Mouse (Mus musculus): ENCODE measurements around the gene Cryba4.

The Cryba4 gene

GRCm38 (mm10) chr5:112252400-112252799 lies at the start of gene Cryba4:
Gene Cryba4, minus strand, starts transcription at chr5:112252518.
- no peak for DNase-seq (ENCODE audit: extremely low spot score, low read depth, low spot score)

DNA sequence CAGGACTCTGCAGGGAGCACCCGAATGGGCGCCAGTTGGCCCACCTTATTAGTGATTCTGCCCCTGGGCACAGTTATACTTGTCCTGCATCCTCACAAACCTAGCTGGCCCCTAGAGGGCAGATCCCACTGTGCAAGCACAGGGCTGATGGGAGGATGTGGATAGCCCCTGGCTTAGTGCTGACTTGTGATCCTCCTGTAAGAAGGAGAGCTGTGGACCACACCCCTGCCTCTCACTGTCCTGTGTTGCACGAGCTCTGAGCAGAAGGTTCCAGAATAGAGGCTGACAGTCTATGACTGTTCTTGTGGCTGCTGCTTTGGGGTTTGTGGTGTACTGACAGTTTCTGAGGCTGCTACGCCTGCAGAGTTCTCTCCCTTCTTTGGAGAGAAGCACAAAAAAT lies 49.4 kb upstream of the Cryba4 start:
- DNase-seq (ENCODE audit: extremely low spot score, low read depth, low spot score) = no peak

DNA sequence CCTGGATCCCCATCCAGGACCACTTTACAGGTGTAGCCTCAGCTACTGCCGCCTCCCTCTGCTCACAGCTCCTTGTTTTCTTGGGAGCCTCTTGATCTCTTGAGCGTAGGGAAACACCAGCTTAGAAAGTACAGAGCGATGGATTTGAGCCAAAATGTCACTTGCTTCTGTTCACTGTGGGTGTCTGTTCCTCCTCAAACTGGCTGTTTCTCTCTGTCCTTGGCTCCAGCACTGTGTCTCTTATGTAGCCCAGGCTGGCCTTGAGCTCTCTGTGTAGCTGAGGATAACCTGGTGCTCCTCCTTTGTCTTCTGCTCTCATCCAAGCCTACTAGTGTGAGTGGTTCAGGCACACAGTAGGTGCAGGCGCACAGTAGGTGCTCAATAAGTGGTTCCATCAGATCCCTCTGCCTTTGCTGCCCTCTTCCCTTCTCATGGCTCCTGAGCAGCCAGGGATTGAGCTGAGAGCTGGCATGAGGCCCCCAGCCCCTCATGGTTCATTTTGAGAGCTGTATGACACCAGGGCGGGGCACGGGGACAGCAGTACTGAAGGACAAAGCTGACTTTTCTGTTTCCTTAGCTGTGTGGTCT lies 48.5 kb upstream of the Cryba4 start:
- no peak for DNase-seq (ENCODE audit: extremely low spot score, low read depth, low spot score)

GRCm38 (mm10) chr5:112300112-112300511 lies 47.8 kb upstream of the Cryba4 start:
- no peak for DNase-seq (ENCODE audit: extremely low spot score, low read depth, low spot score)

- no peak for DNase-seq (ENCODE audit: extremely low spot score, low read depth, low spot score)
Observed at GRCm38 (mm10) chr5:112299399-112299798, 47.1 kb upstream of the Cryba4 start.

DNA sequence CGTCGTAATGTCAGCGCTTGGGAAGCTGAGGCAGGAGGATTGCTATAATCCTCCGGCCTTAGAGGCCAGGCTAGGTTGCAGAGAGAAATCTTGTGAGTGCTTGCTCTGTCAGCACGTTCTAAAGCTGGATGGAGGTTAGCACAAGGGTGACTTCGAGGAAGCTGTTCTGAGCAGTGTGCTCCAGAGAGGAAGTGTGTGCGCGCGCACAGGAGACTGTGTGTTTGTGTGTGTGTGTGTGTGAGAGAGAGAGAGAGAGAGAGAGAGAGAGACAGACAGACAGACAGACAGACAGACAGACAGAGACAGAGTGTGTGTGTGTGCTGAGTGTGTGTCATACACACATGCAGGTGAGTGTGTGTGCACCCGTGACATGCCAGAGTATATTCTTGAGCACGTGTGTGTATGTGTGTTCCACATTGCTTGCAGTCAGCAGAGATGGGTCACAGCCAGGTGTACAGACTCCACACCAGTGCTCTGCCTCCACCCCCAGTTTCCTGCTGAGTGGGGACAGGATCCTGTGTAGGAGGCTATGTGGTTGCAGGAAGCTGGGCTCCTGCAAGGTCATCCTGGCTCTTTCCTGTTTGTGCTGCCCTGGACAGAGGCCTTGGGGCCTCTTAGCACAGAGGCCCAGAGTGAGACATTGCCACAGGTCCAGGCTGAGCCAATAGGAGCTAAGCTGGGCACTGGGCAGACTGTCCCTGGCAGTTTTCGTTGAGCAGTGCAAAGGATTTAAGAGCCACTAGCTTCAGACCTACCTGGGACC lies 46.1 kb upstream of the Cryba4 start:
- no peak for DNase-seq (ENCODE audit: extremely low spot score, low read depth, low spot score)

GRCm38 (mm10) chr5:112297257-112297656 lies 44.9 kb upstream of the Cryba4 start:
- no peak for DNase-seq (ENCODE audit: extremely low spot score, low read depth, low spot score)

- DNase-seq (ENCODE audit: extremely low spot score, low read depth, low spot score) = no peak
Observed at GRCm38 (mm10) chr5:112296404-112297181, 44.3 kb upstream of the Cryba4 start.

- no peak for DNase-seq (ENCODE audit: extremely low spot score, low read depth, low spot score)
Observed at GRCm38 (mm10) chr5:112295564-112295963, 43.2 kb upstream of the Cryba4 start.

DNA sequence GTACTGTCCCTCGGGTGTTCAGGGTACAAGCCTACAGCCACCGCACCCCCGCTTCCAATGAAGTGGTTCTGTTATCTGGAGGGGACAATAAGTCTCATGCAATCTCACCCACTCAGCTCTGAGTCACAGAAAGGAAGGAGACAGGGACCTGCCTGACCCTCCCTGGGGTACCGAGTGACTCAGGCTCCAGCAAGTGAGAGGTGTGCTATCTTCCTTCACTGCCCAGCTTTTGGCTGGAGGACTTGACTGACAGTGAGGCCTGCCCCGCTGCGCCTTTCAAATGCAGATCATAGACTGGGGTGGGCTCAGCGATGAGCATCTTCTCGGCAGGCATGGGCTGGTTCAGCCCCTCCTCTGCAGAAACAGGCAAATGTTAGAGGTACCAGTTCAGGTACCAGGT lies 42.8 kb upstream of the Cryba4 start:
- no peak for DNase-seq (ENCODE audit: extremely low spot score, low read depth, low spot score)

DNA sequence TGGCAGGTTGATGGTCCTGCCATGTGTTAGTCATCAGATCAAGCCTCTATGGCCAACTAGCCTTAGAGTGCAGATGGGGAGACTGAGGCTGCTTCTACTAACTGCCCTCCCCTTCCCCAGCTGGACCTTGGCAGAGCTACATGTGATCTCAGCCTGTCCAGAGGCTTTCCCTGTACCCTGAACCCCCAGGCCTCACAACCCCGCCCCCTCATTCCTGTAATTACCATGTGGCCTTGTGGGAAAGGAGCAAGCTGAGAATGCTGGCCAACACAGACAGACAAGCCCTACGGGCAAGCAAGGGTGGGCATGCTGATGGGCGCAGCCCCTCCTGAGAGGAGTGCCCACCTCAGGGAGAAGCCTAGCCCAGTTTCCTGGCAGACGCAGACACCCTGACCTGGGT lies 42.4 kb upstream of the Cryba4 start:
- DNase-seq (ENCODE audit: extremely low spot score, low read depth, low spot score) = no peak

- no peak for DNase-seq (ENCODE audit: extremely low spot score, low read depth, low spot score)
Observed at GRCm38 (mm10) chr5:112293800-112294199, 41.5 kb upstream of the Cryba4 start.

DNA sequence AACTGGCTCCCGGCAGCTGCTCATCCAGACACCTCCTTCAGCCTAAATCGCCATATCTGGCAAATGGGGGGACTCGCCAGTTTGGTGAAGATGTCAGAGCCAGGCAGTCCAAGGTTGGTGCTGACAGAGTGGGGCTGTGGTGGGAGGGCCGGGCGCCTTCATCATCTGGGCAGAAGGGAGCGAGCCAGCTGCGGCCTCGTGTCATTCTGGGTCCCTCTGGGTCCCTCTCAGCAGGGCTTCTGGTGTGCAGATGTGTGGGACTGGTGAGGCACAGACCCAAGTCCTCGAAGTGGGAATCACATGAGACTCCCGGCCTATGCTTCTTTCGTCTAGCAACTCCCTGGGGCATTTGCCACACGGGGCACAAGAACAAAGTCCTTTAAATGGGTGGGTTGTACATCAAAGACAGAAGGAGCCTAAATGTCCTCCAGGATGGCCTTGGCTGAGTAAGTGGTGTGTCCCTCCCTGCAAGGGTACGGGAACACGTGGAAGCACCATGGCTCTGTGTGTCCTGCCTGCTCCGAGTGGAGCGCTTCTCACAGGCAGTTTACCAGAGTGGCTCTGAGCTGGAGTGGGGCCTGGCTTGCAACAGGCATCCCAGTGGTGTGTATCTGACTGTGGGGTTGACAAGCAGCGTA lies 40.1 kb upstream of the Cryba4 start:
- DNase-seq (ENCODE audit: extremely low spot score, low read depth, low spot score) = no peak

DNA sequence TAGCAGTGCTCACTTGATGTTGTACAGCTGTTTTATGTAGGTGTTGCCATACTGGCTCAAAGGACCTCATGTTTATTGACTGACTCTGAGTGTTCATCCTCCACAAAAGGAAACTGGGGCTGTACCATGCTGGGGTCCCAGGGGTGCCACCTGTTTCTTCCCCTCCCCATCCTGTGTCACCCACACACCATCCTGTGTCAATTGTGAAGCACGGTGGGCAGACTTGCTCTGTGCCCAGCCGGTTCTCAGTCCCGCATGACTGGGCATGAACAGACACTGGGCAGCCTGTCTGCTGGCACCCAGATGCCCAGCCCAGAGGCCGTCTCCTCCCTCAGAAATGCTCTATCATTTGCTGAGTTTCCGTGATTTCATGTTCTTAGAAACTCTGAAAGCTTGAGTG lies 39.5 kb upstream of the Cryba4 start:
- DNase-seq (ENCODE audit: extremely low spot score, low read depth, low spot score) = no peak

DNA sequence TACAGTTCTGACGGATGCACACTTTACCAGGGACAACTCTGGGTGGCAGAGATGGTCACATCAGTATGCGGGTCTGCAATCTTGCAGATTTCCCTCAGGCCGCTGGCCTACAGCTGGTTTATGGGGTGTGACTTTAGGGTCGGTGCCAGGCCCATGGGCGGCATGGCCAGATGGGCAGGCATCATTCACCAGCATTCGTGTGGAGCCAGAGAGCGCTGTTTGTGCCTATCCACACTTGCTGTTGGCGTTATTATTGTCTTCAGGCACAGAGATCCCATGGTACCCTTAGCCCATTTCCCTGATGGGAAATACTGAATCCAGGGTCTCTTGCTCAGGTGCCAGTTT lies 38.2 kb upstream of the Cryba4 start:
- no peak for DNase-seq (ENCODE audit: extremely low spot score, low read depth, low spot score)

- no peak for DNase-seq (ENCODE audit: extremely low spot score, low read depth, low spot score)
Observed at GRCm38 (mm10) chr5:112289819-112290535, 37.7 kb upstream of the Cryba4 start.

GRCm38 (mm10) chr5:112289236-112289635 lies 36.9 kb upstream of the Cryba4 start:
- DNase-seq (ENCODE audit: extremely low spot score, low read depth, low spot score) = no peak

GRCm38 (mm10) chr5:112288193-112289141 lies 36.1 kb upstream of the Cryba4 start:
- no peak for DNase-seq (ENCODE audit: extremely low spot score, low read depth, low spot score)

GRCm38 (mm10) chr5:112287652-112288051 lies 35.3 kb upstream of the Cryba4 start:
- DNase-seq (ENCODE audit: extremely low spot score, low read depth, low spot score) = no peak
